Mouse (Mus musculus) liver, embryonic 14.5 days (tissue): ENCODE results near the gene Hcfc2.

Source experiments
- CTCF ChIP-seq: IDR thresholded peaks from 2 replicates; pipeline ENCODE4 v1.5.1; 2016; ENCODE audit warnings: antibody characterized with exemption, low read depth, control low read depth
- EP300 ChIP-seq: IDR thresholded peaks from 2 replicates; pipeline ENCODE4 v1.6.1; 2016; ENCODE audit warnings: antibody characterized with exemption, low read depth

DNA sequence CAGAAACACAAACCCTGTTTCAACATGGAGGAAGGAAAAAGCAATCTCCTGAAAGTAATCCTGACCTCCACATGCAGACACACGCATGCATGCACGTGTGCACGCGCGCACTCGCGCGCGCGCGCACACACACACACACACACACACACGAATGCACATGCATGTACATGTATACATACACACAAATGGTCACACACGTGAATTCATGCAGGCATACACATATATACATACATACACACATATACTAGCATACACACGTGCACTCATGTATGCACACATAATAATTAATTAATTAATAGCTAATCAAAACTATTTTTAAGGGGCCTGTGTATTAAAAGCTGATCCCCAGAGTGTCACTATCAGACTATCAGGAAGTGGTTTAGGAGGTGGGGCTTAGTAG lies 83.9 kb downstream of the Hcfc2 start:
- TF ChIP-seq EP300, result no peak
- TF ChIP-seq CTCF, result no peak
